Mouse (Mus musculus): ENCODE data around the gene Tra2b.
"Not testable (repeated sequence)": the region's sequence is repeated elsewhere in the genome, so short reads cannot be mapped to it uniquely, and the experiment has no call there.

Tra2b gene

GRCm38 (mm10) chr16:22265849-22266376 lies at the start of gene Tra2b:
Gene Tra2b (minus strand): TSS chr16:22266005.
- peak; percentile 98 for DNase-seq (ENCODE audit: low read depth, low spot score)

- DNase-seq (ENCODE audit: low read depth, low spot score): no peak
These were observed 44.8 kb upstream of the Tra2b start for GRCm38 (mm10) chr16:22310649-22311048.

GRCm38 (mm10) chr16:22302606-22303005 lies 36.8 kb upstream of the Tra2b start:
- DNase-seq (ENCODE audit: low read depth, low spot score): peak; percentile 42

GRCm38 (mm10) chr16:22301378-22301777 lies 35.6 kb upstream of the Tra2b start:
- DNase-seq (ENCODE audit: low read depth, low spot score): no peak

GRCm38 (mm10) chr16:22296901-22297300 lies 31.1 kb upstream of the Tra2b start:
- DNase-seq (ENCODE audit: low read depth, low spot score): no peak

- not testable (repeated sequence) for DNase-seq (ENCODE audit: low read depth, low spot score)
These were observed 29.0 kb upstream of the Tra2b start for GRCm38 (mm10) chr16:22294812-22295211.

- no peak for DNase-seq (ENCODE audit: low read depth, low spot score)
These were observed 27.8 kb upstream of the Tra2b start for GRCm38 (mm10) chr16:22293600-22293999.

- DNase-seq (ENCODE audit: low read depth, low spot score): no peak
These were observed 26.6 kb upstream of the Tra2b start for GRCm38 (mm10) chr16:22292394-22292793.

- no peak for DNase-seq (ENCODE audit: low read depth, low spot score)
These were observed 23.8 kb upstream of the Tra2b start for GRCm38 (mm10) chr16:22289643-22290042.

GRCm38 (mm10) chr16:22286996-22287395 lies 21.2 kb upstream of the Tra2b start:
- DNase-seq (ENCODE audit: low read depth, low spot score): no peak

- DNase-seq (ENCODE audit: low read depth, low spot score): no peak
These were observed 10.7 kb upstream of the Tra2b start for GRCm38 (mm10) chr16:22276536-22276935.

GRCm38 (mm10) chr16:22275142-22275541 lies 9.3 kb upstream of the Tra2b start:
- no peak for DNase-seq (ENCODE audit: low read depth, low spot score)

GRCm38 (mm10) chr16:22270491-22270890 lies 4.7 kb upstream of the Tra2b start:
- DNase-seq (ENCODE audit: low read depth, low spot score): no peak

GRCm38 (mm10) chr16:22266384-22266783 lies 579 bp upstream of the Tra2b start:
- DNase-seq (ENCODE audit: low read depth, low spot score): no peak

- DNase-seq (ENCODE audit: low read depth, low spot score): peak; percentile 65
These were observed 600 bp downstream of the Tra2b start for GRCm38 (mm10) chr16:22264962-22265848.

GRCm38 (mm10) chr16:22264232-22264961 lies 1.4 kb downstream of the Tra2b start:
- DNase-seq (ENCODE audit: low read depth, low spot score): no peak

- DNase-seq (ENCODE audit: low read depth, low spot score): no peak
These were observed 2.7 kb downstream of the Tra2b start for GRCm38 (mm10) chr16:22263124-22263523.

GRCm38 (mm10) chr16:22261563-22261962 lies 4.2 kb downstream of the Tra2b start:
- DNase-seq (ENCODE audit: low read depth, low spot score): no peak

- DNase-seq (ENCODE audit: low read depth, low spot score): no peak
These were observed 5.2 kb downstream of the Tra2b start for GRCm38 (mm10) chr16:22260423-22261143.

- DNase-seq (ENCODE audit: low read depth, low spot score): not testable (repeated sequence)
These were observed 13.6 kb downstream of the Tra2b start for GRCm38 (mm10) chr16:22252255-22252654.

GRCm38 (mm10) chr16:22250307-22250706 lies 15.5 kb downstream of the Tra2b start:
- no peak for DNase-seq (ENCODE audit: low read depth, low spot score)

GRCm38 (mm10) chr16:22249754-22250153 lies 16.1 kb downstream of the Tra2b start:
- no peak for DNase-seq (ENCODE audit: low read depth, low spot score)

All from embryo, embryonic 11.5 days (tissue).